Mouse (Mus musculus) CD4-positive, CD25-positive, alpha-beta regulatory T cell, adult 4 months (primary cell): Measurements from ENCODE around the gene Snx6. TPM values are rescaled to one million over a fixed set of nuclear protein-coding genes. Genes with fewer than 3 reads are reported as not detected.

Experiments
- ATAC-seq: one replicate; pipeline ENCODE4 v1.8.0; 2017
- polyA plus RNA-seq, 2 experiments: library from polyadenylated mRNA; unstranded; fragments of 100-300 nt; shearing (Covaris generic); gene quantifications; one replicate each; pipeline ENCODE4 v1.2.1; 2017

The Snx6 gene
- polyA plus RNA-seq, 2 experiments from 2014 or later, result 133 to 174 TPM

- ATAC-seq, result no peak
Observed at GRCm38 (mm10) chr12:54697791-54698250, 97.7 kb downstream of the Snx6 start.

GRCm38 (mm10) chr12:54697003-54697597 lies 98.4 kb downstream of the Snx6 start:
- peak; percentile 3 for ATAC-seq

Other genes starting within 250 kb of the Snx6 start
- gene Sptssa, start 139.1 kb downstream of the Snx6 start, polyA plus RNA-seq, result 100 to 1,000 TPM; 177 to 227 TPM
- gene Eapp, start 99.8 kb downstream of the Snx6 start, polyA plus RNA-seq, result 100 to 1,000 TPM; 115 to 149 TPM
- gene Cfl2, start 67.2 kb upstream of the Snx6 start, polyA plus RNA-seq, result 10 to 100 TPM; 24.0 to 28.2 TPM
- gene Gm20403, start 190.8 kb upstream of the Snx6 start, polyA plus RNA-seq, result not detected
- 10 to 100 TPM; 25.3 to 26.2 TPM for gene Baz1a, start 218.6 kb upstream of the Snx6 start, polyA plus RNA-seq